Mouse (Mus musculus): Measurements from ENCODE around the gene Nt5c3.

- TF ChIP-seq POLR2A (IDR thresholded peaks at IDR 0.05; ENCODE audit: extremely low read depth, insufficient read depth, low read length) (no peak), CTCF (IDR thresholded peaks at IDR 0.05; ENCODE audit: extremely low read depth, insufficient read depth, low read length) (no peak)
Observed at GRCm38 (mm10) chr6:56902606-56903520, 20.9 kb downstream of the Nt5c3 start.

Data from cortical plate, adult 2 months (tissue).